Comparison of ENCODE assay signal across 12 mouse cellular contexts in the genomic region with DNA sequence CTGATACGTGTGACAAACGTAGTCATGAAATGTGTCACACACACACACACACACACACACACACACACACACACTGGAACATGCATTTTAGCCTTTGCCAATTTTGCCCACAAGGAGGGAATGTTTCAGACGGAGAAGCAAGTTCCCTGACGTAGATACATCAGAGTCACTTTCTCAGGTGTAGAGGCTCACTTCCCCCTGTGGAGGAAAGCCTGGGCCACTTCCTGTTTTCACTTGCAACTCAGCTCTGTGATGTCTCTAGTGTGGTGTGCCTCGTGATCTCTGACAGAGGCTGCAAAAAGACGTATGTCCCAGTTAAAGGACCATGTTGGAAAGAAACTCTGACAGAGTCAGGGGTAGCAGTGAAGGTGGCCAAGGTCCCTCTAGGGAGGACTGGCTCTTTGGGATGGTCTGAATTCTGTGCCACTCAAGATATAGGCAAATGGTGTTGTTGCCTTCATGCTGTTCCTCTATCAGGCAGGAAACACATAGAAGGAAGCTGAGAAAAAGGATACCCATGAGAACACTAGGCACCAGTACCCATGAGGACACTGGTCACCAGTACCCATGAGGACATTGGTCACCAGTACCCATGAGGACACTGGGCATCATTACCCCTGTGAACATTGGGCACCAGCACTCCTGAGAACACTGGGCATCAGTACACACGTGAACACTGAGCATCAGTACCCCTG. TPM values are rescaled to one million over a fixed set of nuclear protein-coding genes. Genes with fewer than 3 reads are reported as not detected.
DNase-seq lines count a peak whose midpoint lies in the region; TF ChIP-seq lines count a peak whose summit lies in the region.
"Had no signal": no experiment of that assay in that cellular context is flagged by ENCODE, and none has a peak within 500 bp of the region (broad histone marks: within the 10 kb centered on the region; RNA-seq: fewer than 3 reads in every experiment).

No protein-coding gene starts in this region.

- H3K4me1 ChIP-seq in MEL (ENCODE audit: control insufficient read depth in 1 of 2, insufficient read depth in 2 of 2, low read length in 2 of 2): peaks cover 0 to 9% of the 10 kb centered on the region in 2 experiments; a peak in 2 of 4 replicates
- H3K4me1 ChIP-seq: hindbrain, embryonic 15.5 days; midbrain, embryonic 15.5 days; stomach, embryonic 15.5 days had no signal

- no peak for TF ChIP-seq CTCF in MEL (IDR thresholded peaks at IDR 0.05 in 2 of 3, conservative IDR thresholded peaks at IDR 0.05 in 1 of 3; ENCODE audit: control insufficient read depth in 1 of 3, insufficient read depth in 1 of 3, low read depth in 2 of 3, low read length in 3 of 3, poor library complexity in 1 of 3, severe bottlenecking in 1 of 3)

- no peak overlapping the region for H3K9ac ChIP-seq in MEL (ENCODE audit: control insufficient read depth, low read depth, low read length, poor library complexity, severe bottlenecking)
- H3K9ac ChIP-seq: hindbrain, embryonic 15.5 days; midbrain, embryonic 15.5 days; stomach, embryonic 15.5 days had no signal

- no peaks in the 10 kb centered on the region for H3K9me3 ChIP-seq in MEL (replicated peaks; ENCODE audit: insufficient read depth, low read length)
- H3K9me3 ChIP-seq: hindbrain, embryonic 15.5 days; midbrain, embryonic 15.5 days; stomach, embryonic 15.5 days had no signal

- H3K79me2 ChIP-seq in MEL (ENCODE audit: control insufficient read depth, insufficient read depth, low read length, poor library complexity): no peaks in the 10 kb centered on the region

- peak; percentile 89 for DNase-seq in A20 (ENCODE audit: low read depth, low spot score)
- peak; percentile 77 for DNase-seq in MEL (ENCODE audit: low read depth, low spot score)
- DNase-seq in lung, postnatal 36 days: peak; percentile 58
- DNase-seq in spleen, postnatal 10 days (ENCODE audit: low spot score in 2 of 2): peak; percentile 32 to 66
- no peak for DNase-seq in urinary bladder, postnatal 25 days (ENCODE audit: low spot score)
- DNase-seq in cerebellum, adult 11 months: no peak
- DNase-seq in layer of hippocampus, adult 8-10 months (ENCODE audit: low spot score in 2 of 2): no peak
- no peak for DNase-seq in left cerebral cortex, adult 18-20 months (ENCODE audit: low spot score in 2 of 2)
- DNase-seq: adrenal gland, postnatal 14 days had no signal

- peaks cover 0 to 3% of the 10 kb centered on the region in 2 experiments; a peak in 3 of 4 replicates for H3K27me3 ChIP-seq in MEL (ENCODE audit: control insufficient read depth in 1 of 2, insufficient read depth in 2 of 2, low read length in 2 of 2)
- H3K27me3 ChIP-seq: hindbrain, embryonic 15.5 days; midbrain, embryonic 15.5 days; stomach, embryonic 15.5 days had no signal

- no peaks in the 10 kb centered on the region for H3K36me3 ChIP-seq in MEL (ENCODE audit: control insufficient read depth in 1 of 2, insufficient read depth in 2 of 2, low read length in 2 of 2)
- H3K36me3 ChIP-seq: hindbrain, embryonic 15.5 days; midbrain, embryonic 15.5 days; stomach, embryonic 15.5 days had no signal

- no peak overlapping the region for H3K4me3 ChIP-seq in MEL (ENCODE audit: control insufficient read depth in 1 of 2, insufficient read depth in 1 of 2, low read depth in 2 of 2, low read length in 2 of 2)
- H3K4me3 ChIP-seq: hindbrain, embryonic 15.5 days; midbrain, embryonic 15.5 days; stomach, embryonic 15.5 days had no signal

- TF ChIP-seq RAD21 in MEL (IDR thresholded peaks at IDR 0.05; ENCODE audit: low read depth, low read length): no peak

- H3K27ac ChIP-seq in MEL (ENCODE audit: control insufficient read depth, low read depth, low read length): no peak overlapping the region
- H3K27ac ChIP-seq: hindbrain, embryonic 15.5 days; midbrain, embryonic 15.5 days; stomach, embryonic 15.5 days had no signal

- no peak for TF ChIP-seq EP300 in MEL (IDR thresholded peaks at IDR 0.05; ENCODE audit: low read depth in 1 of 2, low read length in 2 of 2)

- no peak for TF ChIP-seq POLR2A in MEL (IDR thresholded peaks at IDR 0.05; ENCODE audit: control insufficient read depth in 1 of 2, insufficient read depth in 1 of 2, low read depth in 1 of 2, low read length in 2 of 2, poor library complexity in 1 of 2)

TF ChIP-seq in MEL, 35 proteins besides CTCF, POLR2A, EP300 and RAD21:
- TF ChIP-seq ELF1 (IDR thresholded peaks at IDR 0.05; ENCODE audit: low read depth, low read length) (peak; percentile 69; the same call in 1 of the 2 replicates), USF1 (IDR thresholded peaks at IDR 0.05; ENCODE audit: low read depth, low read length) (0 out of 2 replicates have a peak, but pooled peaks have one; percentile 19), NRF1 (IDR thresholded peaks at IDR 0.05; ENCODE audit: insufficient read depth, low read depth, low read length, poor library complexity, severe bottlenecking) (no peak), TBP (IDR thresholded peaks at IDR 0.05; ENCODE audit: low read depth, low read length) (0 out of 2 replicates have a peak, but pooled peaks have one; percentile 27)
TF ChIP-seq in MEL: peak in this region for 3.

RNA-seq across cellular contexts. Expression of a gene that starts 24.5 kb away (rescaled TPM):
- 7.7 TPM in 2 replicates for total RNA-seq in MEL (2012; rRNA removed)
- 10 to 100 TPM in 1 of 2 experiments, not detected in 1; 25.3 TPM for polyA plus RNA-seq in MEL (2012; ENCODE audit: insufficient read depth in 1 of 2, insufficient read length in 2 of 2, low read depth in 1 of 2, low replicate concordance in 2 of 2, missing spikeins in 1 of 2)
- total RNA-seq in layer of hippocampus, adult 8-10 months (2022): 10 to 100 TPM; 21.6 to 28.5 (median 26.0) TPM
- 10 to 100 TPM; 18.2 to 19.8 TPM for total RNA-seq in left cerebral cortex, adult 18-20 months (2021)

RNA-seq across cellular contexts. Expression of a gene that starts 41.8 kb away (rescaled TPM):
- 32.6 and 33.0 TPM in 2 replicates for total RNA-seq in MEL (2012; rRNA removed)
- 10 to 100 TPM in 1 of 2 experiments, not detected in 1; 35.9 TPM for polyA plus RNA-seq in MEL (2012; ENCODE audit: insufficient read depth in 1 of 2, insufficient read length in 2 of 2, low read depth in 1 of 2, low replicate concordance in 2 of 2, missing spikeins in 1 of 2)
- 10 to 100 TPM; 28.9 to 48.5 (median 41.2) TPM for total RNA-seq in layer of hippocampus, adult 8-10 months (2022)
- 10 to 100 TPM; 34.1 to 43.7 TPM for total RNA-seq in left cerebral cortex, adult 18-20 months (2021)

Comparison
In these comparisons a context has a peak if more than half of its experiments do, and no peak if none do; other contexts are left out.
1. DNase-seq: peak in A20 (single experiment), MEL (single experiment), lung, postnatal 36 days (single experiment) and spleen, postnatal 10 days (2 of 2); none in urinary bladder, postnatal 25 days (single experiment), cerebellum, adult 11 months (single experiment), layer of hippocampus, adult 8-10 months (0 of 2) and left cerebral cortex, adult 18-20 months (0 of 2).